Mouse (Mus musculus): ENCODE results near the gene Sertad4. TPM values are rescaled to one million over a fixed set of nuclear protein-coding genes. Genes with fewer than 3 reads are reported as not detected.

Gene Sertad4
- total and polyA plus RNA-seq, 3 experiments = not detected

DNA sequence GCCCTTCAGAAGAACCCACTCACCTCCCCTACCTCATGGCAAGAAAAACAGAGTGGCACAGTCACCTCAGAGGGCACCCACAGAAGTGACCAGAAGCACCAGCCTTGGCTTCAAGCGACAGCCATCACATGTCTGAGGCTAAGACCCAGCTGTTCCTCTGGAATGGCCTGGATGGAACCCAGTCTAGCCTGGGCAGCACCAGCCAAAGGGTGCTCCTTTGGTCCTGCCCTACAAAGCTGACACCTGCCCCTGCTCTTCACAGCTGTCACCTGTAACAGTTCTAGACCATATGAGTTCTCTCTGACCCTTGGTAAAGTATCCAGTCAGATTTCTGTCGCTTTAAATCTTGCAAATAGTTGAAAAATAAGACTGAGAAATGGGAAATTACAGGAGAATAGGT, 14.9 kb downstream of the Sertad4 start:
- Histone ChIP-seq H3K4me3 (ENCODE audit: control insufficient read depth in 1 of 2, insufficient read depth in 1 of 2, low read depth in 2 of 2, low read length in 2 of 2) (no peak overlapping the region), H3K79me2 (ENCODE audit: control insufficient read depth, insufficient read depth, low read length, poor library complexity) (no peaks in the 10 kb centered on the region), H3K36me3 (ENCODE audit: control insufficient read depth in 1 of 2, insufficient read depth in 2 of 2, low read length in 2 of 2) (no peaks in the 10 kb centered on the region), H3K27ac (ENCODE audit: control insufficient read depth, low read depth, low read length) (no peak overlapping the region), H3K27me3 (ENCODE audit: control insufficient read depth in 1 of 2, insufficient read depth in 2 of 2, low read length in 2 of 2) (peaks cover 3 to 4% of the 10 kb centered on the region in 2 experiments; a peak in 3 of 4 replicates), H3K9ac (ENCODE audit: control insufficient read depth, low read depth, low read length, poor library complexity, severe bottlenecking) (no peak overlapping the region), H3K4me1 (ENCODE audit: control insufficient read depth in 1 of 2, insufficient read depth in 2 of 2, low read length in 2 of 2) (no peaks in the 10 kb centered on the region), H3K9me3 (replicated peaks; ENCODE audit: insufficient read depth, low read length) (no peaks in the 10 kb centered on the region)
- no peak for DNase-seq (ENCODE audit: low read depth, low spot score)
- TF ChIP-seq CTCF (IDR thresholded peaks at IDR 0.05 in 2 of 3, conservative IDR thresholded peaks at IDR 0.05 in 1 of 3; ENCODE audit: control insufficient read depth in 1 of 3, insufficient read depth in 1 of 3, low read depth in 2 of 3, low read length in 3 of 3, poor library complexity in 1 of 3, severe bottlenecking in 1 of 3) = no peak
- TF ChIP-seq BHLHE40 (IDR thresholded peaks at IDR 0.05; ENCODE audit: borderline replicate concordance, low read depth, low read length) = no peak
- TF ChIP-seq TBP (IDR thresholded peaks at IDR 0.05; ENCODE audit: low read depth, low read length) = no peak
- TF ChIP-seq NRF1 (IDR thresholded peaks at IDR 0.05; ENCODE audit: insufficient read depth, low read depth, low read length, poor library complexity, severe bottlenecking) = no peak
- TF ChIP-seq MXI1 (IDR thresholded peaks at IDR 0.05; ENCODE audit: low read depth, low read length) = no peak
- TF ChIP-seq JUND (IDR thresholded peaks at IDR 0.05; ENCODE audit: low read depth, low read length) = no peak
- no peak for TF ChIP-seq POLR2A (IDR thresholded peaks at IDR 0.05; ENCODE audit: control insufficient read depth in 1 of 2, insufficient read depth in 1 of 2, low read depth in 1 of 2, low read length in 2 of 2, poor library complexity in 1 of 2)
- no peak for TF ChIP-seq MYC (IDR thresholded peaks at IDR 0.05; ENCODE audit: low read depth, low read length)
- no peak for TF ChIP-seq ZKSCAN1 (IDR thresholded peaks at IDR 0.05; ENCODE audit: low read depth, low read length)
- TF ChIP-seq ZC3H11A (IDR thresholded peaks at IDR 0.05; ENCODE audit: low read depth, low read length) = no peak
- TF ChIP-seq E2F4 (IDR thresholded peaks at IDR 0.05; ENCODE audit: borderline replicate concordance, low read depth, low read length) = no peak
- no peak for TF ChIP-seq NELFE (IDR thresholded peaks at IDR 0.05; ENCODE audit: low read depth, low read length)
- TF ChIP-seq CHD1 (IDR thresholded peaks at IDR 0.05; ENCODE audit: low read depth, low read length) = no peak
- no peak for TF ChIP-seq SMC3 (IDR thresholded peaks at IDR 0.05; ENCODE audit: low read depth, low read length)
- TF ChIP-seq GABPA (IDR thresholded peaks at IDR 0.05; ENCODE audit: low read depth, low read length) = no peak
- no peak for TF ChIP-seq POLR2AphosphoS5 (IDR thresholded peaks at IDR 0.05; ENCODE audit: borderline replicate concordance, low read depth, low read length)

- no peaks in the 10 kb centered on the region for H3K36me3 ChIP-seq (ENCODE audit: control insufficient read depth in 1 of 2, insufficient read depth in 2 of 2, low read length in 2 of 2)
- H3K9me3 ChIP-seq (replicated peaks; ENCODE audit: insufficient read depth, low read length) = no peaks in the 10 kb centered on the region
- H3K4me1 ChIP-seq (ENCODE audit: control insufficient read depth in 1 of 2, insufficient read depth in 2 of 2, low read length in 2 of 2) = no peaks in the 10 kb centered on the region
- H3K79me2 ChIP-seq (ENCODE audit: control insufficient read depth, insufficient read depth, low read length, poor library complexity) = no peaks in the 10 kb centered on the region
- no peak overlapping the region for H3K4me3 ChIP-seq (ENCODE audit: control insufficient read depth in 1 of 2, insufficient read depth in 1 of 2, low read depth in 2 of 2, low read length in 2 of 2)
- no peak overlapping the region for H3K27ac ChIP-seq (ENCODE audit: control insufficient read depth, low read depth, low read length)
- no peak overlapping the region for H3K9ac ChIP-seq (ENCODE audit: control insufficient read depth, low read depth, low read length, poor library complexity, severe bottlenecking)
- TF ChIP-seq TAL1 (IDR thresholded peaks at IDR 0.05; ENCODE audit: low read length) = no peak
- TF ChIP-seq TCF12 (IDR thresholded peaks at IDR 0.05; ENCODE audit: low read depth, low read length) = no peak
- TF ChIP-seq BHLHE40 (IDR thresholded peaks at IDR 0.05; ENCODE audit: borderline replicate concordance, low read depth, low read length) = no peak
- no peak for TF ChIP-seq EP300 (IDR thresholded peaks at IDR 0.05; ENCODE audit: low read depth in 1 of 2, low read length in 2 of 2)
- TF ChIP-seq NRF1 (IDR thresholded peaks at IDR 0.05; ENCODE audit: insufficient read depth, low read depth, low read length, poor library complexity, severe bottlenecking) = no peak
- no peak for TF ChIP-seq ZMIZ1 (IDR thresholded peaks at IDR 0.05; ENCODE audit: low read depth, low read length)
- TF ChIP-seq MEF2A (IDR thresholded peaks at IDR 0.05; ENCODE audit: extremely low read depth, insufficient replicate concordance, low read depth, low read length, poor library complexity, severe bottlenecking) = no peak
- no peak for TF ChIP-seq UBTF (IDR thresholded peaks at IDR 0.05; ENCODE audit: borderline replicate concordance, insufficient read depth, low read depth, low read length)
- no peak for TF ChIP-seq ZKSCAN1 (IDR thresholded peaks at IDR 0.05; ENCODE audit: low read depth, low read length)
- no peak for TF ChIP-seq GATA1 (IDR thresholded peaks at IDR 0.05; ENCODE audit: low read depth, low read length)
- TF ChIP-seq GABPA (IDR thresholded peaks at IDR 0.05; ENCODE audit: low read depth, low read length) = no peak
- no peak for TF ChIP-seq E2F4 (IDR thresholded peaks at IDR 0.05; ENCODE audit: borderline replicate concordance, low read depth, low read length)
- no peak for TF ChIP-seq POLR2A (IDR thresholded peaks at IDR 0.05; ENCODE audit: control insufficient read depth in 1 of 2, insufficient read depth in 1 of 2, low read depth in 1 of 2, low read length in 2 of 2, poor library complexity in 1 of 2)
- TF ChIP-seq MAX (IDR thresholded peaks at IDR 0.05; ENCODE audit: low read length) = no peak
- H3K27me3 ChIP-seq (ENCODE audit: control insufficient read depth in 1 of 2, insufficient read depth in 2 of 2, low read length in 2 of 2) = no peaks in the 10 kb centered on the region; a peak in 1 of 4 replicates
- no peak for DNase-seq (ENCODE audit: low read depth, low spot score)
Observed at GRCm38 (mm10) chr1:192835211-192835681, 20.3 kb downstream of the Sertad4 start.
